Mouse (Mus musculus) embryonic fibroblast, embryonic 13.5 days (primary cell): Measurements from ENCODE around the gene Phldb2. TPM values are rescaled to one million over a fixed set of nuclear protein-coding genes. Genes with fewer than 3 reads are reported as not detected.

Experiments
- H3K27ac ChIP-seq: 2 replicates; pipeline ENCODE4 v1.5.1; 2012; ENCODE audit warnings: low read length, control low read depth, inconsistent platforms; ENCODE audit not compliant: insufficient read depth
- H3K4me1 ChIP-seq: 2 replicates; pipeline ENCODE4 v1.6.1; 2011; ENCODE audit warnings: low read length; ENCODE audit not compliant: control insufficient read depth, insufficient read depth
- H3K4me3 ChIP-seq: 2 replicates; pipeline ENCODE4 v1.5.1; 2011; ENCODE audit warnings: mild to moderate bottlenecking, control low read depth, low read length; ENCODE audit not compliant: insufficient read depth
- CTCF ChIP-seq: IDR thresholded peaks from 2 replicates; pipeline ENCODE4 v1.5.1; 2011; ENCODE audit warnings: mild to moderate bottlenecking, control low read depth, low read length, moderate library complexity, borderline replicate concordance; ENCODE audit not compliant: insufficient read depth
- POLR2A ChIP-seq: IDR thresholded peaks from 2 replicates; pipeline ENCODE4 v1.6.1; 2011; ENCODE audit warnings: low read depth, mild to moderate bottlenecking, control low read depth, low read length, moderate library complexity
- polyA plus RNA-seq: library from polyadenylated mRNA; stranded (reverse); fragments of >200 nt; gene quantifications from 2 replicates; pipeline ENCODE4 v1.2.4, GENCODE M21; 2011; ENCODE audit warnings: low read depth; ENCODE audit not compliant: missing spikeins, insufficient read length

Phldb2 gene
- 253 and 317 TPM in 2 replicates for polyA plus RNA-seq

- Histone ChIP-seq H3K27ac (peak within 1 kb of the TSS; percentile 84; the same call in 1 of the 2 replicates), H3K4me3 (no peak within 1 kb of the TSS), H3K4me1 (peaks cover 4% of the 10 kb centered on the region)
- TF ChIP-seq CTCF, result no peak
- TF ChIP-seq POLR2A, result no peak
These were observed at the start of gene Phldb2 for GRCm38 (mm10) chr16:45953394-45953793. Gene Phldb2 (minus strand): TSS chr16:45953598.

GRCm38 (mm10) chr16:46001550-46002166 lies 48.3 kb upstream of the Phldb2 start:
- H3K27ac ChIP-seq, result no peak overlapping the region
- H3K4me3 ChIP-seq, result no peak overlapping the region
- no peaks in the 10 kb centered on the region for H3K4me1 ChIP-seq
- no peak for TF ChIP-seq CTCF
- TF ChIP-seq POLR2A, result no peak

GRCm38 (mm10) chr16:46000976-46001375 lies 47.6 kb upstream of the Phldb2 start:
- TF ChIP-seq POLR2A (no peak), CTCF (no peak)
- Histone ChIP-seq H3K4me3 (no peak overlapping the region), H3K27ac (no peak overlapping the region), H3K4me1 (no peaks in the 10 kb centered on the region)

- TF ChIP-seq POLR2A, result no peak
- no peak for TF ChIP-seq CTCF
- no peaks in the 10 kb centered on the region for H3K4me1 ChIP-seq
- H3K4me3 ChIP-seq, result no peak overlapping the region
- H3K27ac ChIP-seq, result no peak overlapping the region
These were observed 46.2 kb upstream of the Phldb2 start for GRCm38 (mm10) chr16:45999374-46000191.

- TF ChIP-seq CTCF, result no peak
- no peak for TF ChIP-seq POLR2A
- Histone ChIP-seq H3K27ac (no peak overlapping the region), H3K4me1 (no peaks in the 10 kb centered on the region), H3K4me3 (no peak overlapping the region)
These were observed 44.8 kb upstream of the Phldb2 start for GRCm38 (mm10) chr16:45998231-45998630.

GRCm38 (mm10) chr16:45990901-45991676 lies 37.7 kb upstream of the Phldb2 start:
- TF ChIP-seq POLR2A (no peak), CTCF (no peak)
- Histone ChIP-seq H3K4me1 (no peaks in the 10 kb centered on the region), H3K4me3 (no peak overlapping the region), H3K27ac (no peak overlapping the region)

- Histone ChIP-seq H3K4me1 (no peaks in the 10 kb centered on the region), H3K4me3 (no peak overlapping the region), H3K27ac (no peak overlapping the region)
- no peak for TF ChIP-seq CTCF
- no peak for TF ChIP-seq POLR2A
These were observed 32.8 kb upstream of the Phldb2 start for GRCm38 (mm10) chr16:45986236-45986635.

- TF ChIP-seq POLR2A (no peak), CTCF (no peak)
- Histone ChIP-seq H3K4me1 (no peaks in the 10 kb centered on the region), H3K27ac (no peak overlapping the region), H3K4me3 (no peak overlapping the region)
These were observed 31.5 kb upstream of the Phldb2 start for GRCm38 (mm10) chr16:45984610-45985606.

- Histone ChIP-seq H3K27ac (no peak overlapping the region), H3K4me3 (no peak overlapping the region), H3K4me1 (no peaks in the 10 kb centered on the region)
- TF ChIP-seq POLR2A, result no peak
- TF ChIP-seq CTCF, result no peak
These were observed 22.9 kb upstream of the Phldb2 start for GRCm38 (mm10) chr16:45976251-45976650.
